Mouse (Mus musculus) small intestine, adult 2 months (tissue): Measurements from ENCODE around the gene Rras2. TPM values are rescaled to one million over a fixed set of nuclear protein-coding genes. Genes with fewer than 3 reads are reported as not detected.

ENCODE experiments used
- H3K27ac ChIP-seq: fragments of 200-500 bp; 2 replicates; pipeline ENCODE4 v1.5.1; 2012; ENCODE audit warnings: low read depth, low read length, control low read depth, inconsistent platforms; ENCODE audit not compliant: insufficient read depth
- H3K27me3 ChIP-seq: fragments of 200-500 bp; 2 replicates; pipeline ENCODE4 v1.6.1; 2012; ENCODE audit warnings: mild to moderate bottlenecking, moderate library complexity, low read length, inconsistent platforms; ENCODE audit not compliant: control insufficient read depth, insufficient read depth
- H3K36me3 ChIP-seq: fragments of 200-500 bp; 2 replicates; pipeline ENCODE4 v1.6.1; 2012; ENCODE audit warnings: mild to moderate bottlenecking, low read length, control low read depth, inconsistent platforms; ENCODE audit not compliant: control insufficient read depth, insufficient read depth
- H3K4me1 ChIP-seq: fragments of 200-500 bp; 2 replicates; pipeline ENCODE4 v1.6.1; 2012; ENCODE audit warnings: low read length, inconsistent platforms, mixed read lengths; ENCODE audit not compliant: control insufficient read depth, insufficient read depth, insufficient read length
- H3K4me3 ChIP-seq: fragments of 200-500 bp; 2 replicates; pipeline ENCODE4 v1.5.1; 2012; ENCODE audit warnings: low read depth, mild to moderate bottlenecking, control low read depth, inconsistent platforms, low read length, moderate library complexity
- CTCF ChIP-seq: fragments of 200-500 bp; IDR thresholded peaks from 2 replicates; pipeline ENCODE4 v1.5.1; 2012; ENCODE audit warnings: low read depth, mild to moderate bottlenecking, control low read depth, inconsistent platforms, low read length, moderate library complexity, mixed read lengths; ENCODE audit not compliant: insufficient replicate concordance, insufficient read length; ENCODE audit errors: extremely low read depth
- POLR2A ChIP-seq: fragments of 200-500 bp; IDR thresholded peaks from 2 replicates; pipeline ENCODE4 v1.6.1; 2012; ENCODE audit warnings: low read depth, mild to moderate bottlenecking, control low read depth, inconsistent platforms, low read length, moderate library complexity
- WGBS: fragments of 180-500 bp; shearing (Covaris S2); methylation state at CpG from one replicate; pipeline ENCODE4 v1.1.7; 2018; 5-methylcytosine and 5-hydroxymethylcytosine counted together
- polyA plus RNA-seq: library from polyadenylated mRNA; depleted of rRNA; stranded (reverse); fragments of >200 nt; gene quantifications from 2 replicates; pipeline ENCODE4 v1.2.3, GENCODE M21; 2012

Rras2 gene
- polyA plus RNA-seq, 1 experiment: 21.3 TPM

DNA sequence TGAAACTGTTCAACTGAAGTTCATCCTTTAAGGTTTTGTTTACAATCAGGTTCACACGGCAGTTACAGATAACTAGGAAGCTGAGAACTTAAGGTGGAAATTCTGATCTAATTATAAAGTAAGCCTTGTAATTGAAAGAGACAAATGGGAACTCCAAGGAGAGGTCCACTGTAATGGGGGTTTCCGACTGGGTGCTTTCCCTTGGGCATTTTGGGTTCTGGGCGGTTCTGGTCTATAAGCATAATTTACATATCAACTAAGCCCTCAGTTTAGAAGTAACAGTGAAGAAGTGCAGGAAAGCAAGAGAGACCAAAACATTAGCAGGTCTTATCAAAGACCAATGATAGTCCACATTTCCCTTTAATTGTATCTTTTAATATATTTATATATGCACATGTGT lies 33.8 kb downstream of the Rras2 start:
- Histone ChIP-seq H3K4me3 (no peak overlapping the region), H3K4me1 (peaks cover 20% of the 10 kb centered on the region), H3K36me3 (no peaks in the 10 kb centered on the region), H3K27ac (no peak overlapping the region), H3K27me3 (no peaks in the 10 kb centered on the region)
- TF ChIP-seq CTCF (no peak), POLR2A (no peak)
- 65% methylated on average over 3 of the region's 3 CpGs for WGBS

DNA sequence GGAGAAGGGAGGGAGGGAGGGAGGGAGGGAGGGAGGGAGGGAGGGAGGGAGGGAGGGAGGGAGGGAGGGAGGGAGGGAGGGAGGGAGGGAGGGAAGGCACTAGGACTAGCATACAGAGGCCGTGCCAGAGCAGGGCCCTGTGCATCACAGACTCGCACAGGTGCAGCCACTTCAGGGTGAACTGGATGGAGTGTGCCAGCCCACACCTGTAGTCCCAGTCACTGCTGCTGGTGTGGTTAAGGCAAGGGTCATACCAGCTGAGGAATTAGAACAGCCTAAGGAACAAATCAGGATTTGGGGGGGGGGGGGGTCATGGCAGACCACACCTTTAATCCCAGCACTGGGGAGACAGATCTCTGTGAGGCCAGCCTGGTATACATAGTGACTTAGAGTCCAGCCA lies 34.5 kb downstream of the Rras2 start:
- H3K4me1 ChIP-seq: peaks cover 19% of the 10 kb centered on the region
- no peak overlapping the region for H3K4me3 ChIP-seq
- H3K36me3 ChIP-seq: no peaks in the 10 kb centered on the region
- H3K27ac ChIP-seq: no peak overlapping the region
- 60% methylated on average over 2 of the region's 2 CpGs for WGBS
- no peaks in the 10 kb centered on the region for H3K27me3 ChIP-seq
- no peak for TF ChIP-seq CTCF
- TF ChIP-seq POLR2A: no peak

DNA sequence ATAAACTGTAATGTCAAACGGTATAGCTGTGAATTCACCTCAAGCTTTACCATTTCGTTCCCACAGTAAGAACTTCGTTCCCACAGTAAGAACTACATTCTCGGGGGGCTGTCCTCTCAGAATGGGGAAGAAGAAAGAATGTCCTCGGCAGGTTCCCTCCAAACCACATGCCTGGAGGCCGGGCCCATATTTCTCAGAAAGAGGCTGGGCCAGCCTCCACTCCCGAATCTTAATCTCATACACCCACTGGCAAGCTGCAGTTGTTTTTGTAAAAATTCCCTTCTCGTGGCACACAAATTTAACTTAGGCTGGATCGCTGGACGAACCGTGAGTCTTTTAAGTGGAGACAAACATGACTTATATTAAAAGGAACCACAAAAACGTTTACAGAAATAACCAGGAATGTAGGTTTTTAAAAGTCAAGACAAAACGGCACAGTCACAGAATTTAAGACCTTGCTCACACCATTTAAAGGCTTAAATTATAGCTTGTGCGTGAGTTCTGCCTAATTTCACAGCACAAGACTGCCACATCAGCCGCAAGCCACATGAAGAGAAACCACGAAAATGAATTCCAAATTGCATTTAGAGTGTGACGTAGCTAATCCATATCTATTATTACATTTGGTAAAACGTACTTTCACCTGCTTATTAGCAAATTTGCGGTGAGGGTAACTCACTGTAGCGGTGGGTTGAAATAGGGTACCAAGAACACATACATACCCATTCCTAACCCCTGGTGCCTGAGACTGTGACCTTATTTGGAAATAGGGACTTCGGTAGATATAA lies 35.8 kb downstream of the Rras2 start:
- no peak overlapping the region for H3K4me3 ChIP-seq
- H3K27ac ChIP-seq: no peak overlapping the region
- TF ChIP-seq POLR2A (no peak), CTCF (no peak)
- 76% methylated on average over 21 of the region's 21 CpGs for WGBS
- H3K36me3 ChIP-seq: no peaks in the 10 kb centered on the region
- H3K27me3 ChIP-seq: no peaks in the 10 kb centered on the region
- peaks cover 9% of the 10 kb centered on the region for H3K4me1 ChIP-seq

DNA sequence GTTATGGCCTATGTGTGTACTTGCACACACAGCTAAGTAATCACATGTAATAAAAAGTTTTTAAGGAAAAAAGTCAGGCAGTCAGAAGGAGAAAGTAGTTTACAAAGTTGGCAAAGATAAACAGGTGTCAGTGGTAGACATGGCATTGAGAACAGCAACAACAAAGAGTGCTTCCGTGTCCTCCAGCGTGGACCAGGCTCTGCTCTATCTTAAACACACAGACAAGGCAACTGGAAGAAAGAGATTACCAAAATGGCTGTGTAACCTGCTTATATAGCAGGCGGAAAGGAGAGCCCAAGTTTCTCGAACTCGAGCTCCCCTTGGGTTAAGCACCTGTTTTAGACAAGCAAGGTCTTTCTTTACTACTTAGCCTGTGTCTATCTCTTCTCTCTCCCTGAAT lies 37.3 kb downstream of the Rras2 start:
- H3K27me3 ChIP-seq: no peaks in the 10 kb centered on the region
- H3K4me3 ChIP-seq: no peak overlapping the region
- TF ChIP-seq POLR2A (no peak), CTCF (no peak)
- H3K4me1 ChIP-seq: no peaks in the 10 kb centered on the region; the same call in 1 of the 2 replicates
- 89% methylated on average over 5 of the region's 5 CpGs for WGBS
- no peaks in the 10 kb centered on the region for H3K36me3 ChIP-seq
- H3K27ac ChIP-seq: no peak overlapping the region

DNA sequence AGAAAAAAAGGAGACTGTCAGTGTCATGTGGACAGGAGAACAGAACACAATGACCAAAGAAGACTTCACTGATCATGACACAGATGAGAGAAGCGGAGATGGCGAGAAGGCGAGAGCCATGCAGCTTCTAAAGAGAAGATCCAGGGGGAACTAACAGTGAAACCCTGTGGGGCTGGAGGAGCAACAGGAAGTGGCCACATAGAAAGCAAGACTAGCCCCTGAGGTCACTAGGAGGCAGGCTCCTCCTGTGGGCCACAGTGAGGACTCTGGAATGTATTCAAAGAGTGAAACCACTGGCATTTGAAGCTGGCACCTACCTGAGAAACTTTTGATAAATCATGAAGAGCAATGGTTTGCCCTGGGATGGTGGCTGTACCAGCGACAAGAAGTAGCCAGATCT lies 38.2 kb downstream of the Rras2 start:
- WGBS: 90% methylated on average over 4 of the region's 4 CpGs
- H3K27ac ChIP-seq: no peak overlapping the region

DNA sequence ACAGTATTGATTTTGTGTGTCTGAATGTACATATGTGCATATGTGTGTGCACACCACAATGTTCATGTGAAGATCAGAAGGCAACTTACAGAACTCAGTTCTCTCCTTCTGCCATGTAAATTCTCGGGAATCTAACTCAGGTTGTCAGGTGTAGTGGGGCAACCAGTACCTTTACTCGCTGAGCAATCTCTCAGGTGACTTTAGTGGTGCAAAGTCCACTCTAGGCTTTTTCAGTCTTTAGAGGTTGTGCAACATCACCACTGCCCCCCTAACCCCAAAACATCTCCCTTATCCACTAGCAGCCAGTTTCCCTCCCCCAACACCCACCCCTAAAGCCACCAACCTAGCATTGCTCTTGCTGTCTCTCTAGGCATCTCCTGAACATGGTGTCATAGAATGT lies 43.0 kb downstream of the Rras2 start:
- Histone ChIP-seq H3K36me3 (no peaks in the 10 kb centered on the region), H3K4me1 (peaks cover 29% of the 10 kb centered on the region), H3K27me3 (no peaks in the 10 kb centered on the region), H3K27ac (no peak overlapping the region), H3K4me3 (no peak overlapping the region)
- TF ChIP-seq CTCF (no peak), POLR2A (no peak)
- 29% methylated on average over 2 of the region's 2 CpGs for WGBS

More for the DNA sequence above, 38.2 kb downstream of the Rras2 start:
- Histone ChIP-seq H3K36me3 (no peaks in the 10 kb centered on the region), H3K27me3 (no peaks in the 10 kb centered on the region), H3K4me3 (no peak overlapping the region), H3K4me1 (peaks cover 2% of the 10 kb centered on the region; the same call in 1 of the 2 replicates)
- TF ChIP-seq CTCF: no peak

DNA sequence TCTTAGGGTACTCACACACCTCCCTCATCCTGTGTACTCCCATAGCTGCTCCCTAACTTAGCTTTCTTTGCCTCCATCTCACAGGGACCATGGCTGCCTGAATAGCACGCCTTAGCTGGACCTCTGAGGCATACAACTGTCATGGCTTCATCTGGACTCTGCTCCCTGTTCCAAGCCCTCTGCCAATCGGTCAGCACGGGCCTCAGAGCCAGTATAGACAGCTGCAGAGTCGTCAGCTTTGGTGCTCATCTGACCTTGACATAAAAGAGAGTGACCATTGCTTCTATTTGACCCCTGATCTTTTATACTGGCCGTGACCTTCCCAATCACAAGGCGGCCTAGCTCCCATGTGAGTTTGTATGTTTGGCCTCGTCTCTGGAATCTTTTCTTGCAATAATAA lies 43.4 kb downstream of the Rras2 start:
- Histone ChIP-seq H3K27ac (no peak overlapping the region), H3K36me3 (no peaks in the 10 kb centered on the region), H3K4me3 (no peak overlapping the region), H3K4me1 (peaks cover 31% of the 10 kb centered on the region), H3K27me3 (no peaks in the 10 kb centered on the region)
- 59% methylated on average over 7 of the region's 7 CpGs for WGBS
- TF ChIP-seq POLR2A: no peak
- TF ChIP-seq CTCF: no peak
